Mouse (Mus musculus) myocyte (in vitro differentiated cells): Measurements from ENCODE around the gene Nr1d1.

Source experiments
- E2F4 ChIP-seq: IDR thresholded peaks from one replicate; pipeline ENCODE4 v1.6.1; 2011; ENCODE audit warnings: mild to moderate bottlenecking, control low read depth, moderate library complexity; ENCODE audit not compliant: insufficient read depth
- MAX ChIP-seq: IDR thresholded peaks from one replicate; pipeline ENCODE4 v1.6.1; 2011; ENCODE audit warnings: low read depth, mild to moderate bottlenecking, control low read depth
- POLR2A ChIP-seq: IDR thresholded peaks from one replicate; pipeline ENCODE4 v1.6.1; 2011; ENCODE audit warnings: low read depth, mild to moderate bottlenecking, control low read depth, moderate library complexity; ENCODE audit not compliant: insufficient read length
- POLR2AphosphoS2 ChIP-seq: IDR thresholded peaks from one replicate; pipeline ENCODE4 v1.6.1; 2011; ENCODE audit warnings: low read depth, control low read depth; ENCODE audit not compliant: insufficient read length
- SRF ChIP-seq: IDR thresholded peaks from one replicate; pipeline ENCODE4 v1.6.1; 2011; ENCODE audit warnings: low read depth; ENCODE audit not compliant: control insufficient read depth, insufficient read length
- TCF12 ChIP-seq: IDR thresholded peaks from one replicate; pipeline ENCODE4 v1.6.1; 2011; ENCODE audit warnings: mild to moderate bottlenecking, control low read depth; ENCODE audit not compliant: poor library complexity, insufficient read depth, severe bottlenecking

DNA sequence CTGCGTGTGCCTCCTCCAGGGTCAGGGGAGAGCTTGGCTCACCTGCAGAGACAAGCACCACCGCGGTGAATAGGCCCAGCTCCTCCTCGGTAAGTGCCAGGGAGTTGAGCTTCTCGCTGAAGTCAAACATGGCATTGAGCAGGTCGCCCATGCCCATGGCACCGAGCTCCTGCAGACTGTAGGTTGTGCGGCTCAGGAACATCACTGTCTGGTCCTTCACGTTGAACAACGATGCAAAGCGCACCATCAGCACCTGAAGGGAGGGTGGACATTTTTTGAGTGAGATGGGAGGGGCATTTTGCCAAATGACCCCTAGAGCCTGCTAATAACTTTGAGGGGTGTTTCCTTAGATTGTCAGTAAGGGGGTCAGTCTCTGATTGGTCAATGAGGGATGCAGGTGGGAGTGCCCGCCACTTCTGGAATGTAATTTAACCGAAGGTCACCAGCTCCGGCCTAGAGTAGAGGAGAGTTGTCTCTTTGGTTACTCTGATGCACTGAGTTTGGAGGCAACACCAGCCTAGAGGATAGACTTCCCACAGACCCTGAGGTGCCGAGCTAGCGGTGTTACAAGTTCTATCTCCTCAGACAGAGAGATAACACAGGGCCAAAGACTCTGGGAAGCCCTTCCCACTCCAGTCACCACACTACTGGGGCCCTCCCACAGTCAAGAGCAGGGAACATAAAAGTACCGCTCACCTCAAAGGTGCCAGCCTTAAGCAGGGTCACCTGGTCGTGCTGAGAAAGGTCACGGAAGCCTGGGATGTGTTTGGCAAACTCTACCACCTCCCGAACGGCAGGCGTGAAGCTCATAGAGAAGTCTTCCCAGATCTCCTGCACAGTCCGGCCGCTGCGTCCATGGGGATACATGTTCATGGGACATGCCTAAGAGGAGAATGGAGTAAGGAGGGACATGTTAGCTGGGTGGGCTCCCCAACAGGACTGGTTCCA is 5.9 kb downstream of the Nr1d1 start:
- peak; percentile 41 for TF ChIP-seq POLR2A
- no peak for TF ChIP-seq MAX
- no peak for TF ChIP-seq TCF12
- no peak for TF ChIP-seq E2F4
- TF ChIP-seq SRF, result no peak
- peak; percentile 78 for TF ChIP-seq POLR2AphosphoS2
